ENCODE assay signal across 26 mouse cellular contexts in the genomic region with DNA sequence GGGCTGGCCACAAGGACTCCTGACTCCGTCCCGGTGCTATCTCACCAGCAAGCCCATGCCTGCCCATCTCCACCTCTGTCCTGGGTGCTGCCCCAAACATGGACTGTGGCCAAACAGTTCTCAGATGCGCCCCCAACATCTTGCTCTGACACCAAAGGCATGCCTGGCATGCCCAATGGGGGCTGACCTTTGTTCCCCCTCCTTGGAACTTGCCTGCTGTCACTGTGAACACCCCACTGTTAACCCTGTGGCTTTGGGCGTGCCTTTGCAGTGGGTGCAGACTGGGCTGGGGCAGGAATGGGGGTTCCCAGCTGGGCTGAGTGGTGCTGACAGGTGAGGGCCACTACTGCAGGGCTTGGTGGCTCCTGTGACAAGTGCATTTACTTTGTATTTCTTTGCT. TPM values are rescaled to one million over a fixed set of nuclear protein-coding genes. Genes with fewer than 3 reads are reported as not detected.
DNase-seq lines count a peak whose midpoint lies in the region; ATAC-seq and TF ChIP-seq lines count a peak whose summit lies in the region.
"Had no signal": no experiment of that assay in that cellular context is flagged by ENCODE, and none has a peak within 500 bp of the region (broad histone marks: within the 10 kb centered on the region; RNA-seq: fewer than 3 reads in every experiment).

No protein-coding gene starts in this region.

- 0 out of 2 replicates have a peak, but pooled peaks have one; percentile 4 for TF ChIP-seq POLR2A in CH12.LX (IDR thresholded peaks at IDR 0.05; ENCODE audit: low read depth, low read length)

- peaks cover 40% of the 10 kb centered on the region for H3K4me1 ChIP-seq in liver, embryonic 12.5 days
- peaks cover 17% of the 10 kb centered on the region for H3K4me1 ChIP-seq in liver, embryonic 11.5 days (replicated peaks; ENCODE audit: control insufficient read depth, insufficient read depth, low read length)
- H3K4me1 ChIP-seq in CH12.LX (ENCODE audit: control insufficient read depth in 1 of 2, insufficient read depth in 2 of 2) = peaks cover 4 to 16% of the 10 kb centered on the region in 2 experiments
- peaks cover 26% of the 10 kb centered on the region for H3K4me1 ChIP-seq in embryonic facial prominence, embryonic 10.5 days

- H3K36me3 ChIP-seq in liver, embryonic 12.5 days = peaks cover 83% of the 10 kb centered on the region
- peaks cover 58% of the 10 kb centered on the region for H3K36me3 ChIP-seq in liver, embryonic 11.5 days (ENCODE audit: control insufficient read depth, insufficient read depth, low read length)
- peaks cover 71 to 78% of the 10 kb centered on the region in 2 experiments for H3K36me3 ChIP-seq in CH12.LX (replicated peaks in 1 of 2; ENCODE audit: control insufficient read depth in 1 of 2, insufficient read depth in 1 of 2, low read length in 1 of 2)
- H3K36me3 ChIP-seq in embryonic facial prominence, embryonic 10.5 days (replicated peaks) = peaks cover 80% of the 10 kb centered on the region

- no peak for TF ChIP-seq RAD21 in CH12.LX (IDR thresholded peaks at IDR 0.05; ENCODE audit: low read depth, low read length)

- H3K4me2 ChIP-seq in liver, embryonic 12.5 days = no peak overlapping the region
- H3K4me2 ChIP-seq in liver, embryonic 11.5 days = no peak overlapping the region
- no peak overlapping the region for H3K4me2 ChIP-seq in CH12.LX (ENCODE audit: insufficient read depth, low read depth, poor library complexity, severe bottlenecking)
- H3K4me2 ChIP-seq: limb, embryonic 13.5 days; lung, embryonic 14.5 days; midbrain, embryonic 12.5 days; stomach, embryonic 15.5 days had no signal

- H3K27ac ChIP-seq in liver, embryonic 12.5 days = 0 out of 2 replicates have a peak overlapping the region, but pooled peaks have one; percentile 37
- no peak overlapping the region for H3K27ac ChIP-seq in liver, embryonic 11.5 days (ENCODE audit: low read depth, low read length)
- H3K27ac ChIP-seq in CH12.LX (ENCODE audit: insufficient read depth, low read depth) = no peak overlapping the region
- no peak overlapping the region for H3K27ac ChIP-seq in embryonic facial prominence, embryonic 10.5 days (replicated peaks)
- H3K27ac ChIP-seq: heart, embryonic 10.5 days; hindbrain, embryonic 10.5 days; limb, embryonic 13.5 days; liver, embryonic 14.5 days; midbrain, embryonic 12.5 days; stomach, embryonic 15.5 days had no signal

- no peaks in the 10 kb centered on the region for H3K27me3 ChIP-seq in liver, embryonic 12.5 days (replicated peaks)
- H3K27me3 ChIP-seq in liver, embryonic 11.5 days (replicated peaks; ENCODE audit: control insufficient read depth, insufficient read depth, low read length) = no peaks in the 10 kb centered on the region
- H3K27me3 ChIP-seq in CH12.LX (replicated peaks) = no peaks in the 10 kb centered on the region
- H3K27me3 ChIP-seq in embryonic facial prominence, embryonic 10.5 days (replicated peaks; ENCODE audit: low read depth, poor library complexity, severe bottlenecking) = no peaks in the 10 kb centered on the region
- H3K27me3 ChIP-seq: limb, embryonic 13.5 days; midbrain, embryonic 12.5 days; Patski; stomach, embryonic 15.5 days had no signal

- peak; percentile 92 for DNase-seq in heart, adult 11 months
- DNase-seq in heart, adult 8-10 months (ENCODE audit: low spot score) = no peak
- DNase-seq in liver, embryonic 11.5 days (ENCODE audit: low spot score) = no peak
- no peak for DNase-seq in CH12.LX (ENCODE audit: extremely low read depth)
- DNase-seq in embryonic facial prominence, embryonic 10.5 days (ENCODE audit: low spot score) = no peak
- DNase-seq in left cerebral cortex, postnatal 14 days (ENCODE audit: low spot score in 2 of 2) = no peak
- DNase-seq in thymus, adult 18-20 months = no peak
- DNase-seq: adrenal gland, postnatal 36 days; forebrain, postnatal 0 days; gastrocnemius, postnatal 36 days; kidney, adult 18-20 months; lung, embryonic 14.5 days; right cerebral cortex, adult 18-20 months; right cerebral cortex, postnatal 4 days had no signal

- dilution Hi-C loops in CH12.LX (cut with MboI; ENCODE audit: extremely low pct_ligation_motif_present, extremely low pct_unique_long_range_greater_than_20kb, low sequenced_read_pairs) = no loop called here

- no peak for ATAC-seq in liver, embryonic 12.5 days
- ATAC-seq in liver, embryonic 11.5 days (replicated peaks; ENCODE audit: low FRiP score) = no peak
- ATAC-seq: forebrain, postnatal 0 days; Patski had no signal

- no peak for TF ChIP-seq EP300 in CH12.LX (IDR thresholded peaks at IDR 0.05; ENCODE audit: low read length)

- H3K79me2 ChIP-seq in CH12.LX (replicated peaks; ENCODE audit: control insufficient read depth, extremely low read depth, insufficient read depth, poor library complexity, severe bottlenecking) = peaks cover 17% of the 10 kb centered on the region

- WGBS in liver, embryonic 12.5 days (ENCODE audit: insufficient replicate concordance) = 76% methylated on average over 4 of the region's 4 CpGs
- 86% methylated on average over 4 of the region's 4 CpGs for WGBS in liver, embryonic 11.5 days
- whole genome bisulfite sequencing in embryonic facial prominence, embryonic 10.5 days = 87% methylated on average over 4 of the region's 4 CpGs

- in situ Hi-C loops in CH12.LX (cut with MboI; ENCODE audit: low pct_ligation_motif_present, low pct_unique_long_range_greater_than_20kb, low sequenced_read_pairs) = no loop called here

- intact Hi-C loops in left cerebral cortex, postnatal 14 days (cut with DNase I) = no loop called here

- H3K4me3 ChIP-seq in liver, embryonic 12.5 days = no peak overlapping the region
- H3K4me3 ChIP-seq in liver, embryonic 11.5 days (ENCODE audit: low read depth, low read length) = no peak overlapping the region
- H3K4me3 ChIP-seq in CH12.LX (replicated peaks in 1 of 3; ENCODE audit: low read depth in 2 of 3, low read length in 2 of 3, poor library complexity in 1 of 3) = no peak overlapping the region
- peak overlapping the region; percentile 23; the same call in 1 of the 2 replicates for H3K4me3 ChIP-seq in embryonic facial prominence, embryonic 10.5 days
- H3K4me3 ChIP-seq: heart, embryonic 10.5 days; layer of hippocampus, adult 2 months; limb, embryonic 13.5 days; midbrain, embryonic 12.5 days; stomach, embryonic 15.5 days had no signal

- TF ChIP-seq CTCF in CH12.LX (conservative IDR thresholded peaks at IDR 0.05 in 1 of 2, IDR thresholded peaks at IDR 0.05 in 1 of 2; ENCODE audit: low read depth in 2 of 2, low read length in 2 of 2) = no peak

- H3K9ac ChIP-seq in liver, embryonic 12.5 days = no peak overlapping the region
- H3K9ac ChIP-seq in liver, embryonic 11.5 days (ENCODE audit: low read depth, low read length) = no peak overlapping the region
- no peak overlapping the region for H3K9ac ChIP-seq in CH12.LX (ENCODE audit: insufficient read depth, low read depth)
- H3K9ac ChIP-seq: forebrain, postnatal 0 days; limb, embryonic 13.5 days; liver, embryonic 14.5 days; lung, embryonic 14.5 days; midbrain, embryonic 12.5 days; stomach, embryonic 15.5 days had no signal

- H3K9me3 ChIP-seq in liver, embryonic 12.5 days (replicated peaks) = no peaks in the 10 kb centered on the region
- H3K9me3 ChIP-seq in liver, embryonic 11.5 days (ENCODE audit: control insufficient read depth, low read length) = no peaks in the 10 kb centered on the region
- H3K9me3 ChIP-seq in CH12.LX (replicated peaks; ENCODE audit: low read length) = no peaks in the 10 kb centered on the region
- H3K9me3 ChIP-seq in embryonic facial prominence, embryonic 10.5 days = no peaks in the 10 kb centered on the region
- H3K9me3 ChIP-seq: heart, embryonic 10.5 days; hindbrain, embryonic 10.5 days; limb, embryonic 13.5 days; midbrain, embryonic 12.5 days; stomach, embryonic 15.5 days had no signal

RNA-seq across cellular contexts. Expression of a gene that starts 4.2 kb away (rescaled TPM):
- total RNA-seq in heart, adult 8-10 months (2022) = 10 to 100 TPM; 25.0 to 33.0 (median 31.5) TPM
- polyA plus RNA-seq in liver, embryonic 12.5 days (2016; fragmentation: Nextera tagmentation; extraction: Ambion mirVana) = 53.5 and 54.1 TPM in 2 replicates
- polyA plus RNA-seq in liver, embryonic 11.5 days (2014; fragmentation: Nextera tagmentation; extraction: Ambion mirVana) = 116 and 121 TPM in 2 replicates
- 29.0 and 36.5 TPM in 2 replicates for total RNA-seq in CH12.LX (2012; rRNA removed)
- 7.8 and 12.4 TPM in 2 replicates for total RNA-seq in CH12.LX (2014; rRNA removed)
- 136 and 153 TPM in 2 replicates for polyA plus RNA-seq in CH12.LX (2012; ENCODE audit: insufficient read length, low read depth)
- 114 and 127 TPM in 2 replicates for polyA plus RNA-seq in embryonic facial prominence, embryonic 10.5 days (2016; fragmentation: Nextera tagmentation; extraction: Ambion mirVana)
- total RNA-seq in left cerebral cortex, postnatal 14 days (2021) = 10 to 100 TPM; 42.7 to 43.6 TPM

RNA-seq across cellular contexts. Expression of a gene that starts 4.6 kb away (rescaled TPM):
- 10 to 100 TPM; 29.8 to 37.4 (median 32.7) TPM for total RNA-seq in heart, adult 8-10 months (2022)
- 134 and 137 TPM in 2 replicates for polyA plus RNA-seq in liver, embryonic 12.5 days (2016; fragmentation: Nextera tagmentation; extraction: Ambion mirVana)
- 178 and 188 TPM in 2 replicates for polyA plus RNA-seq in liver, embryonic 11.5 days (2014; fragmentation: Nextera tagmentation; extraction: Ambion mirVana)
- total RNA-seq in CH12.LX (2012; rRNA removed) = 63.8 and 81.8 TPM in 2 replicates
- total RNA-seq in CH12.LX (2014; rRNA removed) = 51.5 and 63.4 TPM in 2 replicates
- 119 and 123 TPM in 2 replicates for polyA plus RNA-seq in CH12.LX (2012; ENCODE audit: insufficient read length, low read depth)
- 181 and 184 TPM in 2 replicates for polyA plus RNA-seq in embryonic facial prominence, embryonic 10.5 days (2016; fragmentation: Nextera tagmentation; extraction: Ambion mirVana)
- 10 to 100 TPM; 60.0 to 62.8 TPM for total RNA-seq in left cerebral cortex, postnatal 14 days (2021)

RNA-seq across cellular contexts. Expression of a gene that starts 11.2 kb away (rescaled TPM):
- total RNA-seq in heart, adult 8-10 months (2022) = under 1 TPM; 0.14 to 0.50 (median 0.20) TPM
- 0.07 TPM in 1 of 2 replicates, not detected in the other for polyA plus RNA-seq in liver, embryonic 12.5 days (2016; fragmentation: Nextera tagmentation; extraction: Ambion mirVana)
- 0.14 TPM in 1 of 2 replicates, not detected in the other for polyA plus RNA-seq in liver, embryonic 11.5 days (2014; fragmentation: Nextera tagmentation; extraction: Ambion mirVana)
- total RNA-seq in CH12.LX (2012; rRNA removed) = 0.59 and 0.71 TPM in 2 replicates
- 0.43 TPM in 1 of 2 replicates, not detected in the other for total RNA-seq in CH12.LX (2014; rRNA removed)
- polyA plus RNA-seq in CH12.LX (2012; ENCODE audit: insufficient read length, low read depth) = 0.78 and 1.1 TPM in 2 replicates
- 0.11 and 0.17 TPM in 2 replicates for polyA plus RNA-seq in embryonic facial prominence, embryonic 10.5 days (2016; fragmentation: Nextera tagmentation; extraction: Ambion mirVana)
- total RNA-seq in left cerebral cortex, postnatal 14 days (2021) = 1 to 10 TPM; 1.6 to 1.9 TPM
- total RNA-seq: megakaryocyte, adult 5-6 weeks had no signal
- polyA plus RNA-seq: embryonic facial prominence, embryonic 11.5 days; forebrain, postnatal 0 days; heart, embryonic 10.5 days; limb, embryonic 13.5 days; neural tube, embryonic 11.5 days; stomach, embryonic 15.5 days had no signal

RNA-seq across cellular contexts. Expression of a gene that starts 19.5 kb away (rescaled TPM):
- 1 to 10 TPM in 1 of 4 experiments, under 1 TPM in 3; 0.47 to 1.6 (median 0.75) TPM for total RNA-seq in heart, adult 8-10 months (2022)
- 0.18 and 0.46 TPM in 2 replicates for polyA plus RNA-seq in liver, embryonic 12.5 days (2016; fragmentation: Nextera tagmentation; extraction: Ambion mirVana)
- polyA plus RNA-seq in liver, embryonic 11.5 days (2014; fragmentation: Nextera tagmentation; extraction: Ambion mirVana) = 1.1 and 1.5 TPM in 2 replicates
- total RNA-seq in CH12.LX (2012; rRNA removed) (0.34 and 0.72 TPM in 2 replicates), CH12.LX (2014; rRNA removed) (0.30 and 0.35 TPM in 2 replicates)
- 0.95 and 1.1 TPM in 2 replicates for polyA plus RNA-seq in CH12.LX (2012; ENCODE audit: insufficient read length, low read depth)
- polyA plus RNA-seq in embryonic facial prominence, embryonic 10.5 days (2016; fragmentation: Nextera tagmentation; extraction: Ambion mirVana) = 0.26 and 0.52 TPM in 2 replicates
- 1 to 10 TPM; 2.5 to 2.9 TPM for total RNA-seq in left cerebral cortex, postnatal 14 days (2021)
- total RNA-seq: megakaryocyte, adult 5-6 weeks had no signal
- polyA plus RNA-seq: liver, embryonic 14.5 days; Patski had no signal

RNA-seq across cellular contexts. Expression of a gene that starts 32.7 kb away (rescaled TPM):
- 1,000 to 10,000 TPM in 2 of 4 experiments, 100 to 1,000 TPM in 2; 848 to 1,083 (median 963) TPM for total RNA-seq in heart, adult 8-10 months (2022)
- polyA plus RNA-seq in liver, embryonic 12.5 days (2016; fragmentation: Nextera tagmentation; extraction: Ambion mirVana) = 1,528 and 1,635 TPM in 2 replicates
- 1,793 and 1,800 TPM in 2 replicates for polyA plus RNA-seq in liver, embryonic 11.5 days (2014; fragmentation: Nextera tagmentation; extraction: Ambion mirVana)
- total RNA-seq in CH12.LX (2012; rRNA removed) = 899 and 966 TPM in 2 replicates
- 792 and 1,081 TPM in 2 replicates for total RNA-seq in CH12.LX (2014; rRNA removed)
- 646 and 664 TPM in 2 replicates for polyA plus RNA-seq in CH12.LX (2012; ENCODE audit: insufficient read length, low read depth)
- polyA plus RNA-seq in embryonic facial prominence, embryonic 10.5 days (2016; fragmentation: Nextera tagmentation; extraction: Ambion mirVana) = 2,205 and 2,316 TPM in 2 replicates
- total RNA-seq in left cerebral cortex, postnatal 14 days (2021) = 100 to 1,000 TPM; 433 to 483 TPM
